Mouse (Mus musculus): ENCODE results near the gene Gm20662.

Gene Gm20662

DNA sequence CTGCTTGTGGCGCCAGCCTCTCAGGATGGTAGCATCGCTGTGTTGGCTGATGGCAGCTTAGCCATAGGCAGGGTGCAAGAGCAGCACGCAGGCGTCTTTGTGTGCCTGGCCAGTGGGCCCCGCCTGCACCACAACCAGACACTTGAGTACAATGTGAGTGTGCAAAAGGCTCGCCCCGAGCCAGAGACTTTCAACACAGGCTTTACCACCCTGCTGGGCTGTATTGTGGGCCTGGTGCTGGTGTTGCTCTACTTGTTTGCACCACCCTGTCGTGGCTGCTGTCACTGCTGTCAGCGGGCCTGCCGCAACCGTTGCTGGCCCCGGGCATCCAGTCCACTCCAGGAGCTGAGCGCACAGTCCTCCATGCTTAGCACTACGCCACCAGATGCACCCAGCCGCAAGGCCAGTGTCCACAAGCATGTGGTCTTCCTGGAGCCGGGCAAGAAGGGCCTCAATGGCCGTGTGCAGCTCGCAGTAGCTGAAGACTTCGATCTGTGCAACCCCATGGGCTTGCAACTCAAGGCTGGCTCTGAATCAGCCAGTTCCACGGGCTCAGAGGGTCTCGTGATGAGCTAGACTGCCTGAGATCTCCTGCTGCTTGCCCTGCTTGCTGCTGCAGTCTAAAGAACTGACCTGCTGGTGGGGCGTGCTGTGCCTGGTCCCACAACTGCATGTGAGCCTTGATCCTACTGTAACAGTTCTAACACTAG is 58.3 kb downstream of the Gm20662 start:
- in situ Hi-C loops (cut with MboI) = no loop called here

DNA sequence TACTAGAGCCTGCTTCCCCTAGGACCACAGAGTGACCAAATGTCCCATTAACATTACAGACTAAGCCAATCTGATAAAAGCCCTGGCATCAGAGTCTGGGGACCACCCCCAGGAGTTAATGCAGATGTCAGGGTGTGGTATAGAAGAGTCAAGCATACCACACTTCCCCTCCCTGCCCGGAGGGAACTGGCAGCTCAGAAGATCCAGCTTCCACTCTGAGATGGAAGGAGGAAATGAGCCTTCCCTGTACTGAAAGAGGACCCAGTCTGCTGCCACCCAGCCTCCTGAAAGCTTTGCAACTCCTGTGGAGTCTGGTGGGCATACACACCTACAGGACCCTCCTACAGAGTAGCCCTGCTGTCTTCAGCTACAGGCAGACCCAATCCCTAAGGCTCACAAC is 58.9 kb downstream of the Gm20662 start:
- in situ Hi-C loops (cut with MboI) = no loop called here

- in situ Hi-C loops (cut with MboI) = no loop called here
These were observed 59.6 kb downstream of the Gm20662 start for GRCm38 (mm10) chr9:108055661-108056237.

GRCm38 (mm10) chr9:108056361-108057261 is 60.5 kb downstream of the Gm20662 start:
- in situ Hi-C loops (cut with MboI) = no loop called here

DNA sequence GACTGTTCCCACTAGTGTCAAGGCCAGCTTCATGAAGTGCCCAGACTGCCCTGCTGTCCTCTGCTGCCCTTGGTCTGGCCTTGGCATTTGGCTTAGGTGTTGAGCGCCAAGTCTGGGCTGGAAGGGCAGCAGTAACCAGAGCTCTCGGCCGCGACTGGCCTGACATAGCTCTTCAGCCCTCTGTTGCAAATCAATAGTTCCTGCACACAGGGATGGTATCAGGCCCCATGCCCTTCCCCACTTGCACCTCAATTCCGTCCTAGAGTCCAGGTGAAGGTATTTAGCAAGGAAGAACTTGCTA is 61.1 kb downstream of the Gm20662 start:
- in situ Hi-C loops (cut with MboI) = no loop called here

GRCm38 (mm10) chr9:108058291-108058690 is 62.1 kb downstream of the Gm20662 start:
- in situ Hi-C loops (cut with MboI) = no loop called here

- in situ Hi-C loops (cut with MboI) = no loop called here
These were observed 66.0 kb downstream of the Gm20662 start for GRCm38 (mm10) chr9:108062142-108062541.

DNA sequence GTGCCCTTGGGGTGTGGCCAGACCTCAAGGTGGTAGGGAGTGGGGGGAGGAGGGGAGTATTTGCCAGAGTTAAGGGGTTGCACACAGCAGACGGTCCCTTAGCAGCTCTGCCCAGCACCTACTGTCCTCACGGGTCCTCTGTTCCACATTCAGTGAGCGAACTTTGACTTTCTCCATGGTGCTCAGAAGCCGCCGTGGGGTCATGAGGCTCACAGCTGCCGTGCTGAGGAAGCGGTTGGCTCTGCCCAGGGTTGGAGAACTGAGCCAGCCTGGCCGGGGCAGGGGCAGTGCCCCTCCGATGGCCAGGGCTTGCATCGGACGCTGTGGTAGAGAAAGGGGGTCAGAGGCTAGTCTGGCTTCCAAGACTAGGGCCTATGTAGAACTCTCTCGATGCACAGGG is 67.2 kb downstream of the Gm20662 start:
- in situ Hi-C loops (cut with MboI) = no loop called here

GRCm38 (mm10) chr9:108065491-108066011 is 69.4 kb downstream of the Gm20662 start:
- in situ Hi-C loops (cut with MboI) = no loop called here

GRCm38 (mm10) chr9:108067199-108067598 is 71.0 kb downstream of the Gm20662 start:
- in situ Hi-C loops (cut with MboI) = no loop called here

GRCm38 (mm10) chr9:108067900-108068299 is 71.8 kb downstream of the Gm20662 start:
- in situ Hi-C loops (cut with MboI) = no loop called here

DNA sequence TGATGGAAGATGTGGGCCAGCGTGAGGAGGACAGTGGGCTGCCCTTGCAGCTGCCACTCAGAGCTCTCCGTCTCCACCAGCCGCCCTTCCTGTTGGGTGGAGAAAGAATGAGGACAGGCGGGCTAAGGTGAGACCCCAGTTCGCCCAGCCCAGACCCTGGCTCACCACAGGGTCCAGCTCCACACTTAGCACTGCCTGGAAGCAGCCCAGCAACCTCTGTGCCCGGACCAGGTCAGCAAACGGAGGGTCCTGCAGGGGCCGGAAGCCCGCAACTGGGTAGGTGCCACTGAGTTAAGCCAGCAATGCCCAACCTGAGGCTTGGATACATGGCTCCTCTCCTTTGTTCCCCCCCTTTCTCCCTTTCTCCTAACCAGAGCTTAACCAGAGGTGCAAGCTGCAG is 72.9 kb downstream of the Gm20662 start:
- in situ Hi-C loops (cut with MboI) = no loop called here

DNA sequence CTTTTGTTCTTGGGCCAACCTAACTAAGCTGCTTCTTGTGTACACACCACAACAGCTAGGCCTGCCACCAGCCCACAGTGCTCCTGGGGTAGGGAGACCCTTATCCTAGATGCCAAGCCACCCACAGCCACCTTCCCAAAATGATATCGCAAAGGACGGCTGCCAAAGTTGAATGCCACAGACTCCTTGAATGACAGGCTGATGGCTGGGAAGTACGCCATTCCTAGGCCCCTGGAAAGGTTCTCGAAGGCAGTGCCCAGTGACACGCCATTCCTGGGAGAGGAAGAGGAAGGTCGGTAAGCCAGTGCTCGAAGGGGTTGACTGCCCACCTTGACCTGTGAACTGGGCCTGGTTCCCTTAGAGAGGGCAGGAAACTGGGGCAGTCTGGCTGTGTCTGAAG is 73.4 kb downstream of the Gm20662 start:
- in situ Hi-C loops (cut with MboI) = no loop called here

GRCm38 (mm10) chr9:108071801-108072200 is 75.7 kb downstream of the Gm20662 start:
- in situ Hi-C loops (cut with MboI) = no loop called here

GRCm38 (mm10) chr9:108072481-108072924 is 76.4 kb downstream of the Gm20662 start:
- in situ Hi-C loops (cut with MboI) = no loop called here

DNA sequence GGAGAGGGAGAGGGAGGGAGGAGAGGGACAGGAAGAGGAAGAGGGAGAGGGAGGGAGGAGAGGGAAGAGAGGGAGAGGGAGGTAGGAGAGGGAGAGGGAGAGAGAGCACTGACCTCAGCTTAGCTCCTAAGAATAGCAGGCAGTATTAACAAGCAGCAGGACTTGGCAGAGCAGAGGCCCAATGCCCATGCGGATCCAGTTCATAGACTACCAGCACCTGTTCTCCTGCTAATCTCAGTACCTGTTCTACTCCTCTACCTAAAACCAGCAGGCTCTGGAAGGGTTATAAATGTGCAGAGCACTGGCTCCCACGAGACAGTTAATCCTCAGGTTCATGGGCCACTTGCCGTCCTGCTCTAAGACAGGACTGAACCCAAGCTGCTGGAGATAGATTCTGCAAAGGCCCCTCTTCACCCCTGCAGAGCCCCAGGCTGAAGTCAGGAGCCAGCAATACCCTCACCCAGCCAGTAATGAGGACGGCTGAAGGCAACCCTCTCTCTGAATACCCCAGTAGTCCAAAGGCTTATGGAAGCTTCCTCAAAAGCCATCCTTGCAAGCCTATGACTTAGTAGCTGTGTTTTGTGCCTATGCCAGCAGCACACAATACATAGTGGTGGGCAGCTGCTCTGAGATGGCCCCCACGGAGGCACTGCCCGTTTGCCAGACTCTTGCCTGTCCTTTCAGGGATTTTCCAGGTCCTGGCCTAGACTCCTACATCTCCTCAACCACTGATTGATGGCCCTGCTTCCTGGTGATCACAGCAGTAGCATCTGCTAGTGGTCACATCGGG is 77.2 kb downstream of the Gm20662 start:
- in situ Hi-C loops (cut with MboI) = no loop called here

DNA sequence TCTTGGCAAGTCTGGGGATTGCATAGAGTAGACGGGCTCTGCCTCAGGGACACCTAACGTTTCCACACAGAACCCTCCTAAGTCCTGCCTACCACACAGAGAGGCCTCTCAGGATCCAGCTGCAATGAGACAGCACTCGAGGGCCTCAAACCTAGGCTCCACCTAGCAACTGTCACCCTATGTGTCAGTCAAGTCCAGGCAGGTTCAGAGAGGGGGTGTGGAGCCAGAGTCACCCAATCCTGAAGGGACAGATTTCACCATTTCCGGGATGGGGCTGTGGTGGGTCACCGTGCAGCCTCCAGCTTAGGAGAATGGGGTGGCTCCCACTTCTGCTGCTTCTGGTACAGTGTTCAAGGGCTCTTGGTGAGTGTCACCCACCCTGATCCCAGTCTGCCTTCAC is 84.0 kb downstream of the Gm20662 start, which contains the start of gene Mst1:
TSS of gene Mst1 (plus strand) at position 269 of the 400 bp plus-strand sequence.
- in situ Hi-C loops (cut with MboI) = no loop called here

DNA sequence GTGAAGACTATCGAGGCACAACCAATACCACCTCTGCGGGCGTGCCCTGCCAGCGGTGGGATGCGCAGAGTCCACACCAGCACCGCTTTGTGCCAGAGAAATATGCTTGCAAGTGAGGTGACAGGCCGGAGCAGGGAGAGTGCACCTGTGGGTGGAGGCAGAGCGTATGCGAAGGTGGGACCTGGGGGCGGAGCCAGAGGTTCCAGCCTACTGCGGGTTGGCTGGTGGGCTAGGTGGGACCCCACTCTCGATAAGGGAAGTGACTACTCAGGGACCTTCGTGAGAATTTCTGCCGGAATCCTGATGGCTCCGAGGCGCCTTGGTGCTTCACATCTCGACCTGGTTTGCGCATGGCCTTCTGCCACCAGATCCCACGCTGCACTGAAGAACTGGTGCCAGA is 86.4 kb downstream of the Gm20662 start:
- in situ Hi-C loops (cut with MboI) = no loop called here

- in situ Hi-C loops (cut with MboI) = no loop called here
These were observed 86.9 kb downstream of the Gm20662 start, which contains the start of gene Rnf123 for GRCm38 (mm10) chr9:108082988-108083431. Rnf123 (minus strand) TSS chr9:108083346.

DNA sequence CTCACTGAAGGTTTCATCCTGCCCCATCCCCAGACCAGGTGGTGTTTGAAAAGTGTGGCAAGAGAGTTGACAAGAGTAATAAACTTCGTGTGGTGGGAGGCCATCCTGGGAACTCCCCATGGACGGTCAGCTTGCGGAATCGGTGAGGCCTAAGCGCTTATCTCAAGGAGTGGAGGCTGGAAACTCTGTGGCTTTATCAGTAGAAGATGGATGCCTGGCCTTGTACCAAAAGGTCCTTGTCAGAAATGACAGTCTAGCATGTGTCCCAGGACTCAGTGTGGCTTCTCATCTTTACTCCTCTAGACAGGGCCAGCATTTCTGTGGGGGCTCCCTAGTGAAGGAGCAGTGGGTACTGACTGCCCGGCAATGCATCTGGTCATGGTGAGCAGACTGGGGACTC is 87.4 kb downstream of the Gm20662 start:
- in situ Hi-C loops (cut with MboI) = no loop called here

DNA sequence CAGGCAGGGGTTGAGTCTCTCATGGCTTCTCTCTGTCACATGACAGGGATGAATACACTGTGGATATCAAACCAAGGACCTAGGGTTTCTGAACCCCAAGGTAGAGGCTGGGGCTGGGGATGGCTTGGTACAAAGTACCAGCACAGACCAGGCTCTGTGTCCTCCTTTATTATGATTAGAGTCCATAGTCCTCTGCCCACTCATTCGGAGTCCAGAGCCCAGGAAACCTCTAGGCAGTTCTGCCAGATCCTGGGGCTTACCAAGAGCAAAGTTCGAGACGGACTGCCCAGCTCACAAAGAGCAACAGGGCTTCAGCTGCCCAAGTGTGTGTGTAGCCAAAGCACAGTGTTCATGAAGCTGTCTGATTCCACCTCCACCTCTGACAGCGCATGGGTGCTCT is 89.1 kb downstream of the Gm20662 start:
- in situ Hi-C loops (cut with MboI) = no loop called here
